Mouse (Mus musculus): ENCODE results near the gene Hdlbp.

Hdlbp gene

DNA sequence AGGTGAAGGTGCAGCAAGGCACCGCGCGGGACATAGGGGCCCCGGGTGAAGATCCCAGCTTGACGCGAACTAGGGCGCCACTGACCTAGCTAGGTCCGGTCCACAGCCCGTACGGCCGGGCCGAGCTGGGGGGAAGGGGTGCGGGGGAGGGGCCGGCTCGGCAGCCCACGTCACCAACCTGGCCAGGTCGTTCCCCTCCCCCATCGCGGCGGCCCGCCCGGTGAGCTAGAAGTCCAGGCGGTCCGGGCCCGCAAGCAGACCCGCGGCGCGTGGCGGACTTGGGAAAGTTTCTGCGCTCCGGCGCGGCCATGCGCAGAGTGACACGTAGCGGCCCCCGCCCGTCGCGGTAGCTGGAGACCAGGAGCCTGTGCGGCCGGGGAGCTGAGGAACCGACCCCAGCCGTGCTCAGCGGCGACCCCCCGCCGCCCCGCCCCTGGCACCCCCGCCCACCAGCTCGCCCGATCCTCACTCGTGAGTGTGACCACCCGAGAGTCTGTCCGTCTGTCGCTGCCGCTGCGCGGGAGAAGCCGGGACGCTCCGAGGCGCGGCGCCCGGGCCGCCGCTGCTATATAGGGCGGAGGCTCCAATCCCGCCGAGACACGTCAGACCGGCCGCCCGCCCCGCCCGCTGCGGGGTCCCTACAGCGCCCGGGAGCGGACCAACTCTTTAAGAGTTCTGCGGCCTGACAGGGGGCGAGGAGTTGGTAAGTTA is 33.3 kb downstream of the Hdlbp start:
- peak; percentile 72 to 73 for DNase-seq

GRCm38 (mm10) chr1:93444405-93445110 is 34.1 kb downstream of the Hdlbp start:
- DNase-seq, result peak; percentile 56 to 59

- DNase-seq, result no peak
These were observed 39.3 kb downstream of the Hdlbp start for GRCm38 (mm10) chr1:93439321-93439720.

- no peak for DNase-seq
These were observed 46.5 kb downstream of the Hdlbp start for GRCm38 (mm10) chr1:93432087-93432486.

DNA sequence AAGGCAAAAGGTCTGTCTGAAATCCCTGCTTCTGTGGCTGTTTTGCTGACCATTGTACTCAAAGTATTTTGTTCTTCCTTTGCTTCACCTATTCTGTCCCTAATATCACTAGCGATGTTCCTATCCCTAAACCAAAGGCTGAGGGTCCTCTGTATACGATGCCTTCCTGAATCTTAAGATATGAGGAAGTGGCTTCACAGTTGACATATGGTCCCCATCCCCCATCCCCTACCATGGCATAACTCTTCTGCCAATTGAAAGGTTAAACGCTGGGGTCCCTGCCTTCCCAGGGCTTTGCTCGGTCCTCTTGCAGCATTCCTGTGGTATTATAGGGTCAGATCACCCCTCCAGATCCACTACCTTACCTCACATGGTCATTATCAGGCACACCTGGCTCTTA is 75.2 kb downstream of the Hdlbp start:
- DNase-seq, result no peak

- peak; percentile 54 to 62 for DNase-seq
These were observed 77.2 kb downstream of the Hdlbp start for GRCm38 (mm10) chr1:93401191-93402052.

GRCm38 (mm10) chr1:93388906-93389305 is 89.7 kb downstream of the Hdlbp start:
- DNase-seq, result no peak

GRCm38 (mm10) chr1:93387198-93387597 is 91.4 kb downstream of the Hdlbp start:
- DNase-seq, result no peak

DNA sequence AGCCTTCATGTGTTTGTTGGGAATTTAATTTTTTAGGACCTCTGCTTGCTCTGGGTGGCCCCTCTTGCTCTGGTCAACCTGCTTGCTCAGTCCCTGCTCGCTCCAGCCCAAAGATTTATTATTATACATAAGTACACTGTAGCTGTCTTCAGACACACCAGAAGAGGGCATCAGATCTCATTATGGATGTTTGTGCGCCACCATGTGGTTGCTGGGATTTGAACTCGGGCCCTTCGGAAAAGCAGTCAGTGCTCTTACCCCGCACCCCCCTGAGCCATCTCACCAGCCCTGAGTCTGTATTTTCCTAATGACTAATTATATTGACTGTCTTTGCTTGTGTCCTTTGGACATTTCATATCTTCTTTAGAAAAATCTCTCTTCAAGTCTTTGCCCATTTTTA is 99.5 kb downstream of the Hdlbp start:
- no peak for DNase-seq

GRCm38 (mm10) chr1:93377307-93377706 is 101.3 kb downstream of the Hdlbp start:
- DNase-seq, result no peak

GRCm38 (mm10) chr1:93373665-93374064 is 105.0 kb downstream of the Hdlbp start, which contains the start of gene Ano7:
Ano7 (plus strand) TSS chr1:93373930.
- DNase-seq, result no peak

- DNase-seq, result no peak
These were observed 113.0 kb downstream of the Hdlbp start for GRCm38 (mm10) chr1:93365641-93366040.

DNA sequence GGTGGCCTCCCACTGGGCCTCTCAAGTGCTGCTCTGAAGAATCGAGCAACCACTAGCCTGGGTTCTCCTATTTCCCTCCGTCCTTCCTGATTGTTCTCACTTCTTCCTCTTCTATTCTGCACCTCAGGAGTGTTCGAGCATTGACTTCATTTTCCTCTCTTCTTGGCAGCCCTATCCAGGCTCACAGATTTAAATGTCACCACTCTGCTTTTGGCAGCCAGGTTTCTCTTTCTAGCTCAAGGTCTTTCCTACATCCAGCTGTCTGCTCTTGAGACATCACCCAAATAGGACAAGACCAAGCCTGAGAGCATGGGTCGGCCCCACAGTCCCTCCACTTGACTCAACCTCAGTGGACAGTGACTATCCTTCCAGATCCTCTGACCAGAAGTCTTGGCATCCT is 116.0 kb downstream of the Hdlbp start:
- no peak for DNase-seq

Measured in B cell, adult 2 months (primary cell).